Mouse (Mus musculus) megakaryocyte, embryonic 14.5 days (primary cell): ENCODE data around the gene Guk1. TPM values are rescaled to one million over a fixed set of nuclear protein-coding genes. Genes with fewer than 3 reads are reported as not detected.

Experiments
- H3K27me3 ChIP-seq: replicated peaks from 2 replicates; pipeline ENCODE3; 2012; ENCODE audit warnings: inconsistent platforms
- H3K36me3 ChIP-seq: replicated peaks from 2 replicates; pipeline ENCODE3; 2012; ENCODE audit warnings: low read length, inconsistent platforms, mixed read lengths
- H3K4me1 ChIP-seq: 2 replicates; pipeline ENCODE4 v1.6.1; 2012; ENCODE audit warnings: inconsistent platforms
- H3K4me3 ChIP-seq: replicated peaks from 2 replicates; pipeline ENCODE3; 2012; ENCODE audit warnings: moderate library complexity, mild to moderate bottlenecking, inconsistent platforms
- H3K9me3 ChIP-seq: 2 replicates; pipeline ENCODE4 v1.6.1; 2012; ENCODE audit warnings: inconsistent platforms
- FLI1 ChIP-seq: IDR thresholded peaks from 2 replicates; pipeline ENCODE4 v1.6.1; 2012; ENCODE audit warnings: low read length, inconsistent platforms, mixed read lengths
- GATA1 ChIP-seq: IDR thresholded peaks from 3 replicates; pipeline ENCODE4 v1.6.1; 2012; ENCODE audit warnings: mixed read lengths, low read length, inconsistent platforms, borderline replicate concordance
- polyA plus RNA-seq: library from polyadenylated mRNA; stranded (reverse); fragments of >175 nt; gene quantifications from 2 replicates; pipeline ENCODE4 v1.2.3, GENCODE M21; 2012; ENCODE audit warnings: low replicate concordance; ENCODE audit not compliant: insufficient read depth

Gene Guk1
- polyA plus RNA-seq = 19.3 TPM in 1 of 2 replicates, not detected in the other

- TF ChIP-seq FLI1 (no peak), GATA1 (no peak)
- H3K4me3 ChIP-seq = peak within 1 kb of the TSS; percentile 98
- no peaks in the 10 kb centered on the region for H3K9me3 ChIP-seq
- H3K4me1 ChIP-seq = peaks cover 42% of the 10 kb centered on the region
- H3K36me3 ChIP-seq = peaks cover 5% of the 10 kb centered on the region
- H3K27me3 ChIP-seq = peaks cover 11% of the 10 kb centered on the region
These were observed at the start of gene Guk1 for GRCm38 (mm10) chr11:59192059-59192386. TSS of gene Guk1 (minus strand) at chr11:59192212.

GRCm38 (mm10) chr11:59239796-59240195 is 47.8 kb upstream of the Guk1 start:
- peaks cover 4% of the 10 kb centered on the region for H3K4me1 ChIP-seq
- no peaks in the 10 kb centered on the region for H3K36me3 ChIP-seq
- H3K4me3 ChIP-seq = no peak overlapping the region
- TF ChIP-seq FLI1 = no peak
- TF ChIP-seq GATA1 = no peak
- no peaks in the 10 kb centered on the region for H3K9me3 ChIP-seq
- H3K27me3 ChIP-seq = peaks cover 89% of the 10 kb centered on the region

- Histone ChIP-seq H3K27me3 (peaks cover 88% of the 10 kb centered on the region), H3K36me3 (no peaks in the 10 kb centered on the region)
- TF ChIP-seq FLI1 (no peak), GATA1 (no peak)
These were observed 47.4 kb upstream of the Guk1 start for GRCm38 (mm10) chr11:59239428-59239785.

GRCm38 (mm10) chr11:59238525-59239427 is 46.8 kb upstream of the Guk1 start:
- H3K4me1 ChIP-seq = peaks cover 4% of the 10 kb centered on the region
- no peak for TF ChIP-seq FLI1
- no peak for TF ChIP-seq GATA1
- H3K4me3 ChIP-seq = no peak overlapping the region
- no peaks in the 10 kb centered on the region for H3K36me3 ChIP-seq
- peaks cover 83% of the 10 kb centered on the region for H3K27me3 ChIP-seq
- no peaks in the 10 kb centered on the region for H3K9me3 ChIP-seq

More at GRCm38 (mm10) chr11:59239428-59239785, 47.4 kb upstream of the Guk1 start:
- no peak overlapping the region for H3K4me3 ChIP-seq
- H3K9me3 ChIP-seq = no peaks in the 10 kb centered on the region
- peaks cover 4% of the 10 kb centered on the region for H3K4me1 ChIP-seq

GRCm38 (mm10) chr11:59232797-59233196 is 40.8 kb upstream of the Guk1 start:
- Histone ChIP-seq H3K4me3 (no peak overlapping the region), H3K4me1 (peaks cover 24% of the 10 kb centered on the region), H3K27me3 (peaks cover 40% of the 10 kb centered on the region), H3K36me3 (no peaks in the 10 kb centered on the region), H3K9me3 (no peaks in the 10 kb centered on the region)
- no peak for TF ChIP-seq FLI1
- TF ChIP-seq GATA1 = no peak

GRCm38 (mm10) chr11:59230144-59230760 is 38.2 kb upstream of the Guk1 start:
- Histone ChIP-seq H3K9me3 (no peaks in the 10 kb centered on the region), H3K36me3 (peaks cover 4% of the 10 kb centered on the region), H3K4me3 (peak overlapping the region; percentile 33), H3K4me1 (peaks cover 44% of the 10 kb centered on the region), H3K27me3 (peaks cover 21% of the 10 kb centered on the region)
- TF ChIP-seq FLI1 (no peak), GATA1 (no peak)

GRCm38 (mm10) chr11:59228122-59228953 is 36.3 kb upstream of the Guk1 start, which contains the start of gene Arf1:
TSS of gene Arf1 (minus strand) at chr11:59228270.
- H3K9me3 ChIP-seq = no peaks in the 10 kb centered on the region
- peaks cover 63% of the 10 kb centered on the region for H3K4me1 ChIP-seq

GRCm38 (mm10) chr11:59227604-59228121 is 35.7 kb upstream of the Guk1 start:
- H3K4me3 ChIP-seq = peak overlapping the region; percentile 92
- peaks cover 21% of the 10 kb centered on the region for H3K36me3 ChIP-seq
- peaks cover 69% of the 10 kb centered on the region for H3K4me1 ChIP-seq
- H3K27me3 ChIP-seq = peaks cover 4% of the 10 kb centered on the region
- H3K9me3 ChIP-seq = no peaks in the 10 kb centered on the region
- no peak for TF ChIP-seq GATA1
- no peak; the same call in 1 of the 2 replicates for TF ChIP-seq FLI1

More at GRCm38 (mm10) chr11:59228122-59228953, 36.3 kb upstream of the Guk1 start, which contains the start of gene Arf1:
- Histone ChIP-seq H3K4me3 (peak within 1 kb of the TSS; percentile 92), H3K27me3 (peaks cover 11% of the 10 kb centered on the region), H3K36me3 (peaks cover 14% of the 10 kb centered on the region)
- TF ChIP-seq FLI1 (no peak; the same call in 1 of the 2 replicates), GATA1 (no peak)

GRCm38 (mm10) chr11:59226787-59227603 is 35.0 kb upstream of the Guk1 start:
- peaks cover 76% of the 10 kb centered on the region for H3K4me1 ChIP-seq
- H3K9me3 ChIP-seq = no peaks in the 10 kb centered on the region
- peaks cover 26% of the 10 kb centered on the region for H3K36me3 ChIP-seq
- no peak for TF ChIP-seq GATA1
- no peak for TF ChIP-seq FLI1
- peaks cover 1% of the 10 kb centered on the region for H3K27me3 ChIP-seq
- H3K4me3 ChIP-seq = peak overlapping the region; percentile 92
